Mouse (Mus musculus): ENCODE data around the gene Zfpl1.
"Not testable (repeated sequence)": the region's sequence is repeated elsewhere in the genome, so short reads cannot be mapped to it uniquely, and the experiment has no call there.

The Zfpl1 gene

GRCm38 (mm10) chr19:6084478-6085248 is at the start of gene Zfpl1, which contains the start of gene Cdca5:
Zfpl1 (minus strand) TSS chr19:6084956.
Cdca5 (plus strand) TSS chr19:6084983.
- peak; percentile 98 for DNase-seq (ENCODE audit: low spot score)

DNA sequence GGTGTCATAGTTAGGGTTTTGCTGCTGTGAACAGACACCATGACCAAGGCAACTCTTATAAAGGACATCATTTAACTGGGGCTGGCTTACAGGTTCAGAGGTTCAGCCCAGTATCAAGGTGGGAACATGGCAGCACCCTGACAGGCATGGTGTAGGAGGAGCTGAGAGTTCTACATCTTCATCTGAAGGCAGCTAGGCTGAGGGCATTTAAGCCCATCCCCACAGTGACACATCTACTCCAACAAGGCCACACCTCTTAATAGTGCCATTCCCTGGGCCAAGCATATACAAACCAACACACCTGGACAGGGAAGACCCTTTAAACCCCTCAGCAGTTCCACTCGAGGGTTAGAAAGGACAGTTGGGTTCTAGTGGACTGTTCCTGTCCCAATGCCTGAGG is 48.4 kb upstream of the Zfpl1 start:
- not testable (repeated sequence) for DNase-seq (ENCODE audit: low spot score)

DNA sequence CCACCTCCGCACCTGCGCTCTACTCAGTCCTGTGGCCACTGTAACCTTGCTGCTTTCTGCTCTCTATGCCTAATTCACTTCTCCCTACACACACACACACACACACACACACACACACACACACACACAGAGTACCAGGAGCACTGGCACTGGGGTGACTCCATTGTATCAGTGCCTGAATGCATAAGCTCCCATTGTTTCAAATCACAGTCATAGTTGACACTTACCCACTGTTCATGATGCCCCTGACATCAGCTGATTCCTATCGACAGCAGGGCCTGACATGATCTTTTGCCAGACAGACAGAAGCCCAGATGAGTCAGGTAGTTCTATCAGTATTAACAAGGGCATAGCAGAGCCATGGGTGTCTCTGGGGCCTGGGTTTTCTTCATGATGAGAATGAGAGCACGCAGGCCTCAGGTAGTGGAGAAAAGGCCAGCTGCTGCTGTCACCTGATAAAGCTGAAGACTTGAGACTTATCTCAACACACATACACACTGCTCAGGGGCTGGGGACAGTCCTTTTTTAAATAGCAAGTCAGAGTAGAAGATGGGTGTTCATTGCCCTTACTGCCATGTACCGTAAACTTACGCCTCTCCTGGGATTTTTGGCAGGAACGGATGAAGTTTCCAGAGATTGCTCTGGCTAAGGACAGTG is 47.5 kb upstream of the Zfpl1 start:
- DNase-seq (ENCODE audit: low spot score): peak; percentile 82

- not testable (repeated sequence) for DNase-seq (ENCODE audit: low spot score)
These were observed 45.8 kb upstream of the Zfpl1 start for GRCm38 (mm10) chr19:6130414-6131128.

DNA sequence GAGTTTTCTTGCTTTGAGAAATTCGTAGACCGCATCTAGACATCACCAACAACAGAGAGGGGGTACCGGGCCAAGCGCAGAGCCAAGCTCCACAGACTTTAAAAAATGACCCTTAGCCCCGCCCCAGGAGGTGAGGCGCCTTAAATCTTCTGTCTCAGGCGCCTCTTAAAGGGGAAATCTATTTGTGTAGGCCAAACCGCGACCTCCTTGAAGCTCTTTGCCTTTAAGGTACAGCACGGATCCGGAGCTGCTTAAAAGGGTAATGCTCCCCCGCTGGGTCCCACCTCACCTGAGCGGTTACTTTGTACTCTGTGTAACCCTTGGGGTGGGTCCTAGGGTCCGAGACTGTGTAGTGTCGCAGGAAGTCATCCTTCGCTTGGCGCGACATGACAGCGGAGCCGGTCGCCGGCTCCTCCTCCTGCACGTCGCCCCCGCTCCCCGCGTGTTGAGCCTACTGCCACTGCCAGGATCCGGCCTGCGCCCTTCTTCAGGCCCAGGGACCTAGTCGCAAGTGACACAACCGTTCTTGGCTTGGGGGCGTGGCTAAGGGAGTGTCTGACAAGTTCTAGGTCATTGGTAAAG is 43.1 kb upstream of the Zfpl1 start, which contains the start of gene Snx15:
Gene Snx15 (minus strand): TSS at position 545 of the 582 bp plus-strand sequence.
- DNase-seq (ENCODE audit: low spot score): peak; percentile 96

DNA sequence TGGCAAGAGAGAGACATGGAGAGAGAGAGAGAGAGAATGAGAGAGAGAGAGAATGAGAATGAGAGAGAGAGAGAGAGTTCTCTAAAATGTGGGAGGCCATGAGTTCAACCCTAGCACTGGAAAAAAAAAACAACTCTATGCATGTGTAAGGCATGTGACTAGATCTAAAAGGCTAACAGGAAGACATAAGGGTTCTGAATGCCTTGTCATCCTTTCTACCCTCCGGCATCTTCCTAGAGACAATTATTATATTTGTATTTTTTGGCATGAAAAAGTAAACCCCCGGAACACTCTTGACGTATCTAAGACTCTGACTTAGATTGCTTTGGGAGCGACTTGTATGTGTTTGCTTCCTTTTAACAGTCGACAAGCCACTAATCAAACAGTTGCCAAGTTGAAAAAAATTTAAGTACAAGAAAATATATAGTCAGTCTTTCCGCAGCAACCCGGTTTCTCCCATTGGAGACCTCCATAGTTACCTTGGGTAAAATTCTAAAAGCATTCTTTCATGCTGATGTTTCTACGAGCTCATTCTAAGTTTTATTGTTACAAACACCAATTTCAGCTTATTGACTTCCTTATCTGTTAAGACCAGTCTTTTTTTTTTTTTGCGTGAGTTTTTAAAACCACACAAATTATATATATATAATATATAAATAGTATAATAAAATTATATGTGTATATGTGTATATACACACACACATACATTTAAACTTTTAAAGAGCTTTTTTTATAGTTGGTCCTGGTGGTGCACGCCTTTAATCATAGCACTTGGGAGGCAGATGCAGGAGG is 42.2 kb upstream of the Zfpl1 start:
- DNase-seq (ENCODE audit: low spot score): no peak

DNA sequence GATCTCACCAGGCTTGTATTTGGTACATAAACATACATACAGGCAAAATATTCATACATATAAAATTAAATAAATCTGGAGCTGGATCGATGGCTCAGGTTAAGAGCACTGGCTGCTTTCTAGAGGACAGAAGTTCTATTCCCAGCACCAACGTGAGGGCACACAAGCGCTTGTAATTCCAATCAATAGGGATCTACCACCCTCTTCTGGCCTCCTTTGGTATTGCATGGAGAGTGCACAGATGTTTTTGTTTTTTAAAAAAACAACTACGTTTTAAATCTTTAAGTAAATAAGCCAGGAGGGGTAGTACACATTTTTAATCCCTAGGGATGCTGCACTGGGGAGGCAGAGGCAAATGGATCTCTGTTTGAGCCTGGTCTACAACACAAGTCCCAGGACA is 41.5 kb upstream of the Zfpl1 start:
- DNase-seq (ENCODE audit: low spot score): peak; percentile 77

DNA sequence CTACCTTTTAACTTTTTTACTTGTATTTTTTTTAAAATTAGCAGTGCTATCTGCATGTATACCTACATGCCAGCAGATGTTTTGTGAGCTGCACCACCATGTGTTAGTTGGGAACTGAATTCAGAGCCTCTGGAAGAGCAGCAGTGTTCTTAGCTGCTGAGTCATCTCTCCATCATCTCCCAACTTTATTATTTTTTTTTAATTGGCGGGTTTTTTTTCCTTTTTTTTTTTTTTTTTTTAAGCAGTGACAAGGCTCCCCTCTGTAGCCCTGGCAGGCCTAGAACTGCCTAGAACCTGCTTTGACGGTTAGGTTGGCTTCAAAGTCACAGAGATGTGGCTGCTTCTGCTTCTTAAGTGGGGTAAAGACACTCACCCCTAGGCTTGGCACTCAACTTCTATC is 40.1 kb upstream of the Zfpl1 start:
- DNase-seq (ENCODE audit: low spot score): no peak

DNA sequence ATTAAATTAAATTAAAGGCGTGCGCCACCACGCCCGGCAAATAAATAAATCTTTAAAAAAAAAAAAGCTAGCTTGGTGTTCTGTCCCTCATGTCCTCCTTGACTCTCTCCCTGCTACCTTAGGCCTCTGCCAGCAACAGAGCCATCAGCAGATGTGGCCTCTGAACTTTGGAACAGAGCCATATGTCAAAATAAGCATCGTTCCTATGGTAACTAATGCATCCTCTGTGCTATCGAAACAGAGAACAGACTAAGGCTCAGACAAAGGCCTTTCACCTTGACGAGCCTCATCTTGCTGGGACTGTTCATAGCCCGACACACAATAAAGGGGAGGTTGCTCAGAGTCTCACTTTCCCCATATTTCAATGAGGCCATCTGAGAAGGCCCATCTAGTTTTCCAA is 38.6 kb upstream of the Zfpl1 start:
- no peak for DNase-seq (ENCODE audit: low spot score)

DNA sequence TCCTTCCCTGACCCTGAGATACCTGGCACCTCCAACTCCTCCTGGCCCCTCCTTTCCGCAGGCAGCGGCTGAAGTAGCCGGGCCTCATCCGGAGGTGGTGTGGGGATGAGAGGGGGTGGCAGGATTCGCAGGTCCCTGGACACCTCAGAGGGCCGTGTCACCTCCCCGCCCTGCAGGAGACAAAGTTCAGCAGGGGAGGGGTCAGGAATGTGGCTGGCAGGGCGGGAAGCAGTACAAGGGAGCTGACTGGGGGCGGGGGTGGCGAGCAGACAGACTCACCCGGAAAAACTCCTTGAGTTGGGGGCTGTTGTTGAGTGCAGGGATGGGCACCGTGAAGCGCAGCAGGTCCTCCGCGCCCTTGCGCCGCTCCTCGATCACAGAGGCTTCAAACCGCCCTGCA is 37.0 kb upstream of the Zfpl1 start:
- no peak for DNase-seq (ENCODE audit: low spot score)

GRCm38 (mm10) chr19:6118677-6119185 is 34.0 kb upstream of the Zfpl1 start:
- no peak for DNase-seq (ENCODE audit: low spot score)

DNA sequence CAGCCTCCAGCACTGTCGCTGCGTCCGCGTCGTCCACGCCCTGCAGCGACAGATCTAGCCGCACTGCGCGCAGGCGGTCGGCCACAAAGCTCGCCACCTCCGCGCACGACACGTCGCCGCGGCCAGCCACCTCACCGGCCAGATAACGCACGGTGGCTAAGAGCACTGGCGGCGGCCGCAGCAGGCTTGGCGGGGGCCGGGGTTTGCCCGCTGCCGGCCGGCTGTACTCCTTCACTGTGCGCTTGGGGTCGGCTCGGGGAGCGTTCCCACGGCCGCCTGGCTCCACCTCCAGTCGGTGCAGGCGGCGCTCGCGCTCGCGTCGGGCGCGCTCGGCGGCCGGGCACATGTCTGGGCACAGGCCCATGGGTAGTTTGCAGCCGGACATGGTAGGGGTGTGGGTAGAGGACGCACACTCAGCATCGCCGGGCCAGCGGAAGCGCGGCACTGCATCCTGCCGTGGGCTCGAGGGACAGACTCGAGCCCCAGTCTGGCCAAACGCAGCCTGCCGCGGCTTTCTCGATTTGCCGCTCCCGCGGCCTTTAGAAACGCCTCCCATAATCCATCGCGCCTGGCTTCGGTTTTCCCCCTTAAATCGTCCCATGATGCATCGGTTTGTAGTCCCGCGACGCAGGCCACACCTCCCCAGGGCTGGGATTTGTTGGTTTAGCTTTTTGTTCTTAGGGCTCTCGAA is 33.4 kb upstream of the Zfpl1 start, which contains the start of gene Sac3d1:
Gene Sac3d1 (minus strand): TSS at position 665 of the 691 bp plus-strand sequence.
- DNase-seq (ENCODE audit: low spot score): peak; percentile 92

- DNase-seq (ENCODE audit: low spot score): no peak
These were observed 32.7 kb upstream of the Zfpl1 start for GRCm38 (mm10) chr19:6117346-6117985.

DNA sequence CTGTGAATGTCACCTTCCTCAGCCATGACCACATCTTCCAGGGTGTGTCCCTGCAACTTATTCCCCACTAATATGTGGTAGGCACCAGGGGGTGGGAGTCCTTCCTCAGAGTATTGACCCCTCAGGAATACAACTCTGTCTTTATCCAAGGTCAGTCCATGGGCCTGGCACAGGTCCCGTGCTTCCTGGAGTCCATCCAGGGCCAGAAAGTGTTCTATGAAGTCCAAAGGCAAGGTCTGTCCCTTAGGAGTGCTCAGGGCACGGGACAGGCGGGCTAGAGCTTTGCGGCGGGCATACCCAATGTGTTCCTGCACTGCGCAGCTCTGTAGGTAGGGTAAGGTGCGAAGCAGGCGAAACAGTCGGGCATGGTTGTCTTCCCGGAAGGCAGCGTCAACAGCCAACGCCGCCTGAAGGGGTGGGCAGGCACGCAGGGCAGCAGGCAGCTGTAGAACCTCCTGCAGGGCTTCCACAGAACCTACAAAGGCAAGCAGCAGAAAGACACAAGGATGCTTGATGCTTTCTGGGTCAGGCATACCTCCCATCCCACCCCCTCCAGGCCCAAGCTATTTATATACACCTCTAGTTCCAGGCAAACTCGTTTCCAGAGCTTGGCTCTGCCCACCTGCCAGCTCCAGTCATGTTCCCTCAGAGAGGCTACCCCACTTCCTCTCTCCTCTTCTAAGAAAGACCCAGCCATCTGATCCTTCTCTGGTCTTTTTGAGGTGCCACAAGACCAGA is 31.5 kb upstream of the Zfpl1 start:
- DNase-seq (ENCODE audit: low spot score): no peak

DNA sequence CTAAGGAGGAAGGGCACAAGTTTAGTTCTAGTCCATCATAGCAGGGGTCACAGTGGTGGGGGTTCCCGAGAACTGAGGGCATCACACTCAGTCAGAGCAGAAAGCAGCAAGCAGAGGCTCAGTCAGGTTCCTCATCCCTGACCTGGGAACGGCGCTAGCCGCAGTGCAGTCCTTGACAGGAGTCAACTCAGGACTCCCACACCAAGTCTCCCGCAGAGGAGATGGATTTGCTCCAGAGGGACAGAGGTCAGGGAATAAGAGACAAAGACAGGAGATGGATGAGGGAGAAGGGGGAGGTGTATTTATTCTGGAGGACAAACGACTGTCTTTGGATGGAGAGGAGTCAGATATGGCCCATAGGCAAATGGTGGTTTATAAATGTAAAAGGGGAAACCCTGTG is 28.4 kb upstream of the Zfpl1 start:
- no peak for DNase-seq (ENCODE audit: low spot score)

- DNase-seq (ENCODE audit: low spot score): no peak
These were observed 20.8 kb upstream of the Zfpl1 start, which contains the start of gene Naaladl1 for GRCm38 (mm10) chr19:6105586-6105985. Naaladl1 (plus strand) TSS chr19:6105782.

DNA sequence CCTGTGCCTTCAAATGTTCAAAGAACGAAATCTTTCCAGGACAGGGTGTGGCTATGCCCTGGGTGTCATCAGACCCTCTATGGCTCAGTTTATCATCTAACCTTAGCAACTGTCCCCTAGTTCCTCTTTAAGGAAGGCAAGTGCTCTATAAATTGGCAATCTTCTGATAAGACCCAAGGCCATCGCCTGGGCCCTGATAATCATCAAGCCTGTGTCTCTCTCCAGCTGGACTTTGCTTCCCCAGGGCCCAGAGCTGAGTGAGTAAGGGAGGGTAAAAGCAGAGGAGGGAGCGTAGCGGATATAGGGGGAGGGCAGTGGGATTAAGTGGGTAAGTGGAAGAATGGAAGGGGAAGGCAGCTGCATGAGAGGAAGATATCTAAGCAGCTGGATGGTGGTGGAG is 19.7 kb upstream of the Zfpl1 start:
- no peak for DNase-seq (ENCODE audit: low spot score)

DNA sequence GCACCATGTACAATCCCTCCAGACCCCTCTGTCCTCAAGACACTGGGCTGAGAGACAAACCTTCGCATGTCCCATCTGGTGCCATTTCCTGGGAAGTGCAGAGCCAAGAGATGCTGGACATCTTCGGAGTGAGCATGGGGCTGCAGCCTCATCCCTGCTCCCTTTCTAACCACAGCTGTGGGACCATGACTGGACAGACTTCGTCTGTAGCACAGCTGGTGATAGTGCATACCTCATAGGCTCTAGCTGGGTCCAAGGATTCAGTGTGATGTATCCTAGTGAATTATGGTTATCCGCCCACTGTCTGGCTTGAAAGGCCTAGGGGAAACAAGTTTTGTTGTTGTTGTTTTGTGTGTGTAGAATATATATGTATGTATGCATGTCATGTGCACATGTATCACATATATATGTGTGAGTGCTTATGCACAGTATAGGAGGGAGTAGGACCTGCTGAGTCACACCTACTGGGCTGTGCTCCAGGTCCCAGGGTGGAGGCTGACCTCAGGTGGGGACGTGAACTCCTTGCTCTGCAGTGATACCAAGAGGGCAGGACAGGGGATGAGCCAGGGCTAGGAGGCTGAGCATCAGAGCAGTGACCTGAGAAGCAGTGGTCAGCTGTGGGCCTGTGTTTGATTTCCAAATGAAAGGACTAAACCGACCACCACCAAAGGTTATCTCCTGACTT is 17.6 kb upstream of the Zfpl1 start:
- peak; percentile 49 for DNase-seq (ENCODE audit: low spot score)

DNA sequence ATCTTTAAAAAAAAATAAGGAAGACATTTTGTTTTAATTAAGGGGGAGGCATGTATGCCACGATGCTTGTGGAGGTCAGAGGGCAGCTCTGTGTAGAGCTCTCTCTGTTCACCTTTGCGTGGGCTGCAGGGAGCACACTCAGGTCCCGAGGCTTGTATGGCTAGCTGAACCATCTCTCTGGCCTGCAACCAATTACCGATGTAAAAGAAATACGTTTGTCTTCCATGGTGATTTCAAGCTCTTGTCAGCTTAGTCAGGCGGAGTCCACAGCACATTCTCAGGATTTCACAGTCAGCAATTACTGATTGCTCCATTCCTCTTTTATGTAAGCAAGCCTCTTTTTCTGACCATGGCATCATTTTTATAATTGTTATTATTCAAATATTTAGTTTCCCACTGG is 16.4 kb upstream of the Zfpl1 start:
- no peak for DNase-seq (ENCODE audit: low spot score)
